Mouse (Mus musculus) G1E (cell line): ENCODE data around the gene Fgfr2. TPM values are rescaled to one million over a fixed set of nuclear protein-coding genes. Genes with fewer than 3 reads are reported as not detected.

Experiments
- ATAC-seq: 2 replicates; pipeline ENCODE4 v1.8.0; 2016; ENCODE audit warnings: mild to moderate bottlenecking; ENCODE audit not compliant: insufficient number of reproducible peaks, poor library complexity, low FRiP score, severe bottlenecking; ENCODE audit errors: extremely low read depth
- DNase-seq: peaks from one replicate; pipeline ENCODE4 v3.0.0; 2012; ENCODE audit warnings: low spot score
- H3K27me3 ChIP-seq: 2 replicates; pipeline ENCODE4 v1.6.1; 2012; ENCODE audit warnings: mild to moderate bottlenecking, low read length, inconsistent platforms; ENCODE audit not compliant: insufficient read depth
- H3K36me3 ChIP-seq: replicated peaks from 2 replicates; pipeline ENCODE3; 2012; ENCODE audit warnings: mild to moderate bottlenecking, inconsistent platforms
- H3K4me1 ChIP-seq: 2 replicates; pipeline ENCODE4 v1.6.1; 2012; ENCODE audit warnings: low read depth, low read length, inconsistent platforms, mixed read lengths; ENCODE audit not compliant: insufficient read depth
- H3K4me3 ChIP-seq: 2 replicates; pipeline ENCODE4 v1.5.1; 2012; ENCODE audit warnings: low read depth, mild to moderate bottlenecking, inconsistent platforms, low read length, moderate library complexity, mixed read lengths
- H3K9me3 ChIP-seq: replicated peaks from 2 replicates; pipeline ENCODE4 v1.6.1; 2012; ENCODE audit warnings: inconsistent platforms
- CTCF ChIP-seq: IDR thresholded peaks from 2 replicates; pipeline ENCODE4 v1.5.1; 2012; ENCODE audit warnings: low read depth, low read length, inconsistent platforms, mixed read lengths
- GATA1 ChIP-seq: IDR thresholded peaks from 2 replicates; pipeline ENCODE4 v1.6.1; 2012; ENCODE audit warnings: borderline replicate concordance, low read length, inconsistent platforms, mixed read lengths
- GATA2 ChIP-seq: IDR thresholded peaks from 2 replicates; pipeline ENCODE4 v1.6.1; 2012; ENCODE audit warnings: low read depth, low read length, inconsistent platforms, borderline replicate concordance
- POLR2AphosphoS5 ChIP-seq: IDR thresholded peaks from 2 replicates; pipeline ENCODE4 v1.6.1; 2012; ENCODE audit warnings: low read depth, low read length, inconsistent platforms; ENCODE audit not compliant: insufficient replicate concordance
- TAL1 ChIP-seq: conservative IDR thresholded peaks from 2 replicates; pipeline ENCODE4 v1.6.1; 2012; ENCODE audit warnings: low read depth, low read length, inconsistent platforms, mixed read lengths
- polyA plus RNA-seq: library from polyadenylated mRNA; stranded (reverse); fragments of >175 nt; gene quantifications from 2 replicates; pipeline ENCODE4 v1.2.3, GENCODE M21; 2012
- total RNA-seq, 2 experiments: library from RNA; stranded (forward) in 1 of 2; stranded (reverse) in 1 of 2; fragments of 200-1000 nt in 1 of 2; fragments of >200 nt in 1 of 2; fragmentation: Nextera tagmentation in 1 of 2; gene quantifications; 2 replicates each; pipeline ENCODE4 v1.2.3; 2014 to 2017

Gene Fgfr2
- total and polyA plus RNA-seq, 3 experiments, result 0.22 TPM; not detected in 2

GRCm38 (mm10) chr7:132760589-132761180, 362.5 kb downstream of the Fgfr2 start:
- DNase-seq, result no peak
- H3K9me3 ChIP-seq, result no peaks in the 10 kb centered on the region
- no peak overlapping the region for H3K4me3 ChIP-seq
- H3K4me1 ChIP-seq, result peaks cover 26% of the 10 kb centered on the region
- H3K27me3 ChIP-seq, result no peaks in the 10 kb centered on the region
- H3K36me3 ChIP-seq, result peaks cover 94% of the 10 kb centered on the region
- TF ChIP-seq TAL1 (no peak), GATA1 (no peak), POLR2AphosphoS5 (no peak), CTCF (no peak), GATA2 (no peak)
- ATAC-seq, result no peak

- no peaks in the 10 kb centered on the region for H3K9me3 ChIP-seq
- DNase-seq, result no peak
- ATAC-seq, result no peak
- no peak for TF ChIP-seq CTCF
- no peak for TF ChIP-seq GATA2
- TF ChIP-seq TAL1, result no peak
- no peak for TF ChIP-seq GATA1
- TF ChIP-seq POLR2AphosphoS5, result no peak
- no peak overlapping the region for H3K4me3 ChIP-seq
- peaks cover 95% of the 10 kb centered on the region for H3K36me3 ChIP-seq
- H3K27me3 ChIP-seq, result no peaks in the 10 kb centered on the region
- peaks cover 23% of the 10 kb centered on the region for H3K4me1 ChIP-seq
These were observed 363.2 kb downstream of the Fgfr2 start for GRCm38 (mm10) chr7:132759926-132760325.

- H3K36me3 ChIP-seq, result peaks cover 95% of the 10 kb centered on the region
These were observed 363.7 kb downstream of the Fgfr2 start for GRCm38 (mm10) chr7:132759405-132759891.

GRCm38 (mm10) chr7:132758875-132759274, 364.3 kb downstream of the Fgfr2 start:
- TF ChIP-seq CTCF (no peak), GATA1 (no peak), TAL1 (no peak), POLR2AphosphoS5 (no peak), GATA2 (no peak)
- Histone ChIP-seq H3K36me3 (peaks cover 95% of the 10 kb centered on the region), H3K4me1 (peaks cover 26% of the 10 kb centered on the region), H3K27me3 (no peaks in the 10 kb centered on the region), H3K4me3 (no peak overlapping the region), H3K9me3 (no peaks in the 10 kb centered on the region)
- ATAC-seq, result no peak
- no peak for DNase-seq

More at GRCm38 (mm10) chr7:132759405-132759891, 363.7 kb downstream of the Fgfr2 start:
- Histone ChIP-seq H3K4me1 (peaks cover 26% of the 10 kb centered on the region), H3K27me3 (no peaks in the 10 kb centered on the region), H3K9me3 (no peaks in the 10 kb centered on the region), H3K4me3 (no peak overlapping the region)
- ATAC-seq (no peak), DNase-seq (no peak)
- no peak for TF ChIP-seq GATA1
- TF ChIP-seq CTCF, result no peak
- TF ChIP-seq POLR2AphosphoS5, result no peak
- TF ChIP-seq GATA2, result no peak
- TF ChIP-seq TAL1, result no peak

- peaks cover 16% of the 10 kb centered on the region for H3K4me1 ChIP-seq
- no peaks in the 10 kb centered on the region for H3K27me3 ChIP-seq
- no peak overlapping the region for H3K4me3 ChIP-seq
- peaks cover 98% of the 10 kb centered on the region for H3K36me3 ChIP-seq
- H3K9me3 ChIP-seq, result no peaks in the 10 kb centered on the region
- no peak for ATAC-seq
- DNase-seq, result no peak
- TF ChIP-seq TAL1 (no peak), CTCF (no peak), POLR2AphosphoS5 (no peak), GATA2 (no peak), GATA1 (no peak)
These were observed 366.8 kb downstream of the Fgfr2 start for GRCm38 (mm10) chr7:132756325-132756724.

GRCm38 (mm10) chr7:132754389-132754750, 368.8 kb downstream of the Fgfr2 start:
- Histone ChIP-seq H3K4me3 (no peak overlapping the region), H3K9me3 (no peaks in the 10 kb centered on the region), H3K27me3 (no peaks in the 10 kb centered on the region), H3K36me3 (peaks cover 98% of the 10 kb centered on the region), H3K4me1 (peaks cover 13% of the 10 kb centered on the region)
- TF ChIP-seq CTCF (no peak), GATA2 (no peak), GATA1 (no peak), TAL1 (no peak), POLR2AphosphoS5 (no peak)
- DNase-seq (no peak), ATAC-seq (no peak)
